Mouse (Mus musculus): ENCODE data around the gene Mttp. TPM values are rescaled to one million over a fixed set of nuclear protein-coding genes. Genes with fewer than 3 reads are reported as not detected.

Gene Mttp
- total and polyA plus RNA-seq, 2 experiments from 2014 or later: 5.0 to 7.5 TPM

DNA sequence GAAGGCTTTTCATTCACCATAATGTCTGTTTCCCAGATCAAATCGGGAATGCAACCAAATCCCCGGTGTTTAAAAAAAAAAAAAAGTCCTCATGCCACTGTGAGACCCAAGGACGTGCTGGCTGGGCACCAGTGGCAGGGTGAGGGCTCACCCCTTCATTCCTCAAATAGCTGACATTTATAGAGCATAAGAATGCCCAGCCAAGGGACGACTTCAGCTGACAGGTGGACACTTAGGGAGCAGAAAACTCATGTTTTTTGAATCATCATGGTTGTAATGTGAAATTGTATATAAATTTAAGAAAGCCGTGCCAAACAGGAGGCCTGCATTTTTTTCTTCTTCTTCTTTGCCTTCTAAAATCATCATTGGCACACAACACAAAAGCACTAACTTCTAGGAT lies 39.7 kb downstream of the Mttp start:
- H3K36me3 ChIP-seq (ENCODE audit: insufficient read depth): no peaks in the 10 kb centered on the region
- no peak overlapping the region for H3K9ac ChIP-seq
- H3K9me3 ChIP-seq (ENCODE audit: low read length): no peaks in the 10 kb centered on the region
- peak overlapping the region; percentile 40; the same call in 1 of the 2 replicates for H3K27ac ChIP-seq (ENCODE audit: low read depth, low read length)
- WGBS: 56% methylated on average over 5 of the region's 5 CpGs
- ATAC-seq (no peak), DNase-seq (no peak)
- no peak for TF ChIP-seq CTCF (IDR thresholded peaks at IDR 0.05; ENCODE audit: low read depth)
- no peak overlapping the region for H3K4me3 ChIP-seq (ENCODE audit: low read depth, low read length)
- no peak overlapping the region for H3K4me2 ChIP-seq (ENCODE audit: low read depth)
- H3K27me3 ChIP-seq (ENCODE audit: insufficient read depth, low read length): no peaks in the 10 kb centered on the region
- H3K4me1 ChIP-seq (ENCODE audit: insufficient read depth): no peaks in the 10 kb centered on the region

DNA sequence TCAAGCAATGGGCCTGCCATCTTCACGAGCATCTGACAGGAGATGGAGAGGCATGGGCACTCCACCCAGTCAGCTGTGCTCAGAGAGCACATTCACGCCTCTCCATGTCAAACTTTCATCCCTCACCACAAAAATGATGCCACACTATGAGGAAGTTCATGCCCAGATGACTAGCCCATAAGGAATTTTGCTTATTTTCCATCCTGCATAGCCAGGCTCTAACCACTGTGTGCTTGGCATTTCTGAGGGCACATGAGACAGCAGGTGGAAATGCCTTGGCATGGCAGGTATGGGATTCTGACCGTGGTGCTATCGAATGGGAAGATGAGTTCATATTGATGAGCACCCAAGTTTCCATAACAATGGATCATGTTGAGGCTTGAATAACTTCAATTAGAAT lies 41.1 kb downstream of the Mttp start:
- ATAC-seq (no peak), DNase-seq (no peak)
- Histone ChIP-seq H3K4me1 (ENCODE audit: insufficient read depth) (no peaks in the 10 kb centered on the region), H3K9ac (no peak overlapping the region), H3K4me2 (ENCODE audit: low read depth) (no peak overlapping the region), H3K27me3 (ENCODE audit: insufficient read depth, low read length) (no peaks in the 10 kb centered on the region), H3K36me3 (ENCODE audit: insufficient read depth) (no peaks in the 10 kb centered on the region), H3K27ac (ENCODE audit: low read depth, low read length) (no peak overlapping the region), H3K4me3 (ENCODE audit: low read depth, low read length) (no peak overlapping the region), H3K9me3 (ENCODE audit: low read length) (no peaks in the 10 kb centered on the region)
- WGBS: 91% methylated on average over 4 of the region's 4 CpGs
- TF ChIP-seq CTCF (IDR thresholded peaks at IDR 0.05; ENCODE audit: low read depth): no peak

DNA sequence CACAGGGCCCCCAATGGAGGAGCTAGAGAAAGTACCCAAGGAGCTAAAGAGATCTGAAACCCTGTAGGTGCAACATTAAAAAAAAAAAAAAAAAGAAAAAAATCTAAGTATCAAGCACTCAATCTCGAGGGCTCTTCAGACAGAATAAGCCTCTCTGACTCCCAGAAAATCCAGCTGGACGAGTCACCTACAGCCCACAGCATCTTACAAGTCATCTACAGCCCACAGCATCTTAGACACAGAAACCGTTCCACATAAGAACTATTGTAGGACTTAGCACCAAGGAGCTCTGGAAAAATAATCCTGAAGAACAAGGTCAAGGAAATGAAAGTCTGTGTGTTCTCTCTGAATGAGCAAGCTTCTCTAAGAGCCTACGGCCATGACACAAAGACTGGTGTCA lies 42.8 kb downstream of the Mttp start:
- Histone ChIP-seq H3K9ac (no peak overlapping the region), H3K4me3 (ENCODE audit: low read depth, low read length) (no peak overlapping the region), H3K4me2 (ENCODE audit: low read depth) (no peak overlapping the region), H3K27me3 (ENCODE audit: insufficient read depth, low read length) (no peaks in the 10 kb centered on the region), H3K4me1 (ENCODE audit: insufficient read depth) (no peaks in the 10 kb centered on the region), H3K27ac (ENCODE audit: low read depth, low read length) (no peak overlapping the region), H3K9me3 (ENCODE audit: low read length) (no peaks in the 10 kb centered on the region), H3K36me3 (ENCODE audit: insufficient read depth) (no peaks in the 10 kb centered on the region)
- DNase-seq (no peak), ATAC-seq (no peak)
- no peak for TF ChIP-seq CTCF (IDR thresholded peaks at IDR 0.05; ENCODE audit: low read depth)
- WGBS: 83% methylated on average over 4 of the region's 4 CpGs

DNA sequence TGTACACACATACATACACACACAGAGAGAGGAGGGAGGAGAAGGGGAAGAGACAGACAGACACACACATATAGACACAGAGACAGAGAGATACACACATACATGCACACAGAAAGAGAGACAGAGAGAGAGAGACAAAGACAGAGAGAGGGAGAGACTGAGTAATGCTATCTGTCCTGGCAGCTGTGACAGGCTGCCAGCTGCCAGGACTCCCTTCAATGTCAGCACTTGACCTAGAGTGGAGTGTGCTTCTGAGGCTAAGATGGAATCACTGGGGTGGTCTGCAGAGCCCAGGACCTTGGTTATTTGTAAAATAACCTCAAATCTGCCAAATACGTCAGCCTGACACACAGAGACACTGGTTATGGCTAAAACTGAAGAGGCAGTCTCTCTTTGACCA lies 47.0 kb downstream of the Mttp start:
- Histone ChIP-seq H3K27me3 (ENCODE audit: insufficient read depth, low read length) (no peaks in the 10 kb centered on the region), H3K4me3 (ENCODE audit: low read depth, low read length) (no peak overlapping the region), H3K9ac (no peak overlapping the region), H3K27ac (ENCODE audit: low read depth, low read length) (no peak overlapping the region), H3K9me3 (ENCODE audit: low read length) (no peaks in the 10 kb centered on the region), H3K4me2 (ENCODE audit: low read depth) (no peak overlapping the region), H3K4me1 (ENCODE audit: insufficient read depth) (no peaks in the 10 kb centered on the region), H3K36me3 (ENCODE audit: insufficient read depth) (no peaks in the 10 kb centered on the region)
- 71% methylated on average over 1 of the region's 1 CpGs for WGBS
- DNase-seq: no peak
- ATAC-seq: no peak
- no peak for TF ChIP-seq CTCF (IDR thresholded peaks at IDR 0.05; ENCODE audit: low read depth)

DNA sequence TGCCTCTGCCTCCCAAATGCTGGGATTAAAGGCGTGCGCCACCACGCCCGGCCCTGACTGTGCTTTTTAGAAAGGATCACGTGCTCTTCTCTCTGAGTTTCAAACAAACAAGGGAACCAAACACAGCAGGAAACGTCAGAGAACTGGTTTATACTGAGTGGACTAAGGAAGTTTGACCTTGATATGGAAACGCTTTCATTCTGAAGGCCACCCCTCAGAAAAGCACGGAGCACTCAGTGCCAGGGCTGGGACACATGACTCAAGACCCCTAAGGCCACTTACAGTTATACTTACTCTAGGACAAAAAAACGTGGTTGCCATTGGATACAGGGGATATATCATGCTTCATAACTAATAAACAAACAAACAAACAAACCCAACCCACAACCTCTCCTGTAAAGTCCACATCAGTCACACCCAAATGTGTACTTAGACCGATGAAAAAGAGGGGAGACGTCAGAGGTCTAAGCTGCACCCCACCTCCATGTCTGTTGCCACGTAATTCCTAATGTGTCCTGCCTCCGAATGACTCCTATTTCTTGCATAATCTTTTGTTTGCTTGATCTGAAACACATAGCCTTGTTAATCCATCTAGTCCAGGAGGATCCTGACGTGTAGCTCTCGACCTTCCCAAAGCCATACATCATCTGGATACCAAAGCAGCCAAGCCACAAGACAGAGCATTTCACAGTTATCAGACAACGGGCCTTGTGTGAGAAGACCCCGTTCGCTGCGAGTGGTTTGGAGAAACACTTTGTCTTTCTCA lies 48.3 kb downstream of the Mttp start:
- Histone ChIP-seq H3K4me3 (ENCODE audit: low read depth, low read length) (no peak overlapping the region), H3K27me3 (ENCODE audit: insufficient read depth, low read length) (no peaks in the 10 kb centered on the region), H3K27ac (ENCODE audit: low read depth, low read length) (no peak overlapping the region), H3K4me1 (ENCODE audit: insufficient read depth) (no peaks in the 10 kb centered on the region), H3K36me3 (ENCODE audit: insufficient read depth) (no peaks in the 10 kb centered on the region), H3K9ac (no peak overlapping the region), H3K4me2 (ENCODE audit: low read depth) (no peak overlapping the region), H3K9me3 (ENCODE audit: low read length) (no peaks in the 10 kb centered on the region)
- TF ChIP-seq CTCF (IDR thresholded peaks at IDR 0.05; ENCODE audit: low read depth): no peak
- ATAC-seq (no peak), DNase-seq (no peak)
- WGBS: 88% methylated on average over 19 of the region's 19 CpGs

DNA sequence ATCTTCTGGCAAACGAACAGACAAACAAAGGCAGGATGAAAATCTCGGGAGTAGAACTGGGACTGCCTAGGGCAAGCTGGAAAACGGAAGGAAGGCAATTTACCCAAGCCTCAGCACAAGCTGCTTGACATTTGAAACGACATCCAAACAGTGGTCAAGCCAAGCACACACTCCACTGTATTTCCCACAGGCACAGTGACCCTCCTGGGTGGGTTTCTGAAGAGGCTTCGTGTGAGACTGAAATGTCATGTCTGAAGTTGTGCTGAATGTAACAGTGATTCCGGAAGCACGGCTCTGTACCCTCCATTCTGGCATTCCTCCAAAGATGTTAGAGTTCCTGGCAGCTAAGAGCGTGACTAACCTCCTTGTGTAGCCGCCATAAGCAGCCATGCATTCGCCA lies 49.0 kb downstream of the Mttp start:
- H3K9me3 ChIP-seq (ENCODE audit: low read length): no peaks in the 10 kb centered on the region
- TF ChIP-seq CTCF (IDR thresholded peaks at IDR 0.05; ENCODE audit: low read depth): no peak
- no peaks in the 10 kb centered on the region for H3K36me3 ChIP-seq (ENCODE audit: insufficient read depth)
- H3K4me3 ChIP-seq (ENCODE audit: low read depth, low read length): no peak overlapping the region
- H3K9ac ChIP-seq: no peak overlapping the region
- H3K4me1 ChIP-seq (ENCODE audit: insufficient read depth): no peaks in the 10 kb centered on the region
- H3K27me3 ChIP-seq (ENCODE audit: insufficient read depth, low read length): no peaks in the 10 kb centered on the region
- no peak overlapping the region for H3K4me2 ChIP-seq (ENCODE audit: low read depth)
- ATAC-seq (peak; percentile 77), DNase-seq (peak; percentile 58)
- no peak overlapping the region for H3K27ac ChIP-seq (ENCODE audit: low read depth, low read length)
- WGBS: 37% methylated on average over 10 of the region's 10 CpGs

DNA sequence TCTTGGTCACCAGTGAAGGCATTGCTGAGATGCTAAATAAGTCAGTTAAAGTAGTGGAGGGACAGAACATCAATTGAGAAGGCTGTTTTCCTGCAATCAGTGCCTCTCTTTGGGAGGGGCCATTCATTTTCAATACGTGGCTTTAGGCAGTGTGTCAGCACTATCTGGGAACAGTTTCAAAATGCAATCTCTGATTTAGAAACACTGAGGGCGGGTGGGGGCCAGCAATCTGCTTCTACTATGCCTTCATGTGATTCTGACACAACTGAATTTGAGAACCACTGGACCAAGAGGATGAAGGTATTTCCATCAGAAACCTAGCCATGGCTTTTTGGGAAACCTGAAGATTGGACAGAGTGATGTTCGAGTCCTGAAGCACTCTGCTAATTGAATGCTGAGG lies 49.5 kb downstream of the Mttp start:
- H3K27me3 ChIP-seq (ENCODE audit: insufficient read depth, low read length): no peaks in the 10 kb centered on the region
- H3K36me3 ChIP-seq (ENCODE audit: insufficient read depth): no peaks in the 10 kb centered on the region
- DNase-seq (peak; percentile 52), ATAC-seq (peak; percentile 69)
- H3K9me3 ChIP-seq (ENCODE audit: low read length): no peaks in the 10 kb centered on the region
- no peak for TF ChIP-seq CTCF (IDR thresholded peaks at IDR 0.05; ENCODE audit: low read depth)
- H3K4me1 ChIP-seq (ENCODE audit: insufficient read depth): no peaks in the 10 kb centered on the region
- H3K9ac ChIP-seq: no peak overlapping the region
- 43% methylated on average over 3 of the region's 3 CpGs for WGBS
- H3K4me2 ChIP-seq (ENCODE audit: low read depth): no peak overlapping the region
- H3K27ac ChIP-seq (ENCODE audit: low read depth, low read length): no peak overlapping the region
- H3K4me3 ChIP-seq (ENCODE audit: low read depth, low read length): no peak overlapping the region

Measured in forebrain, postnatal 0 days (tissue).